Mouse (Mus musculus): ENCODE measurements around the gene Smn1. TPM values are rescaled to one million over a fixed set of nuclear protein-coding genes. Genes with fewer than 3 reads are reported as not detected.
"Not testable (repeated sequence)": the region's sequence is repeated elsewhere in the genome, so short reads cannot be mapped to it uniquely, and the experiment has no call there.

Smn1 gene
- total and polyA plus RNA-seq, 3 experiments: 31.2 to 122 (median 35.0) TPM

GRCm38 (mm10) chr13:100162467-100162866, 37.8 kb downstream of the Smn1 start:
- H3K4me2 ChIP-seq (ENCODE audit: insufficient read depth, low read depth, poor library complexity, severe bottlenecking); H3K27ac ChIP-seq (ENCODE audit: insufficient read depth, low read depth); H3K27me3 ChIP-seq (replicated peaks); H3K9ac ChIP-seq (ENCODE audit: insufficient read depth, low read depth); DNase-seq (ENCODE audit: extremely low read depth); dilution Hi-C loops (cut with MboI; ENCODE audit: extremely low pct_ligation_motif_present, extremely low pct_unique_long_range_greater_than_20kb, low sequenced_read_pairs); in situ Hi-C loops (cut with MboI; ENCODE audit: low pct_ligation_motif_present, low pct_unique_long_range_greater_than_20kb, low sequenced_read_pairs); H3K9me3 ChIP-seq (replicated peaks; ENCODE audit: low read length); H3K4me3 ChIP-seq (replicated peaks in 1 of 3; ENCODE audit: low read depth in 2 of 3, low read length in 2 of 3, poor library complexity in 1 of 3); H3K4me1 ChIP-seq (ENCODE audit: control insufficient read depth in 1 of 2, insufficient read depth in 2 of 2); H3K79me2 ChIP-seq (replicated peaks; ENCODE audit: control insufficient read depth, extremely low read depth, insufficient read depth, poor library complexity, severe bottlenecking): not testable (repeated sequence)
- peaks cover 26 to 58% of the 10 kb centered on the region in 2 experiments for H3K36me3 ChIP-seq (replicated peaks in 1 of 2; ENCODE audit: control insufficient read depth in 1 of 2, insufficient read depth in 1 of 2, low read length in 1 of 2)

DNA sequence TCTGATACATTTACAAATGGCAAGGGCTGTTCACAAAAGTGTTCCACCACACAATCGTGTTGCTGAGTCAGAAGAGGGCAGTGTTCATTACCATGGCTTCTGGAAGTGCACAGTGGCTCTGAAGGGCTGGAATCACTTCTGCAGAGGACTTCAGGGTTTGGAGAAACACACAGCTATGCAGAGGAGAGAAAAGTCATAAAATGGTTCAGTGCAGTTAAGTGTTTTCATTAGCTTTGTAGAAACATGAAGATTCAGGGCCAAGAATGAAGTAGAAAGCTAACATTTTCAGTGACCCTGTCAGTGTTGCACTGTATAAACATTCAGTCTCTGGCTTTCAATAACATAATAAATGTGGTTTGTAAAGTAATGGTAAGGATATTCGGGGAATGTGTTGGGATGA, 41.7 kb downstream of the Smn1 start:
- DNase-seq (ENCODE audit: extremely low read depth); H3K79me2 ChIP-seq (replicated peaks; ENCODE audit: control insufficient read depth, extremely low read depth, insufficient read depth, poor library complexity, severe bottlenecking); H3K4me1 ChIP-seq (ENCODE audit: control insufficient read depth in 1 of 2, insufficient read depth in 2 of 2); H3K27ac ChIP-seq (ENCODE audit: insufficient read depth, low read depth); H3K9me3 ChIP-seq (replicated peaks; ENCODE audit: low read length); H3K27me3 ChIP-seq (replicated peaks); H3K4me3 ChIP-seq (replicated peaks in 1 of 3; ENCODE audit: low read depth in 2 of 3, low read length in 2 of 3, poor library complexity in 1 of 3); H3K9ac ChIP-seq (ENCODE audit: insufficient read depth, low read depth); dilution Hi-C loops (cut with MboI; ENCODE audit: extremely low pct_ligation_motif_present, extremely low pct_unique_long_range_greater_than_20kb, low sequenced_read_pairs); in situ Hi-C loops (cut with MboI; ENCODE audit: low pct_ligation_motif_present, low pct_unique_long_range_greater_than_20kb, low sequenced_read_pairs); H3K4me2 ChIP-seq (ENCODE audit: insufficient read depth, low read depth, poor library complexity, severe bottlenecking): not testable (repeated sequence)
- H3K36me3 ChIP-seq (replicated peaks in 1 of 2; ENCODE audit: control insufficient read depth in 1 of 2, insufficient read depth in 1 of 2, low read length in 1 of 2): peaks cover 26 to 41% of the 10 kb centered on the region in 2 experiments

GRCm38 (mm10) chr13:100174360-100174759, 49.7 kb downstream of the Smn1 start:
- dilution Hi-C loops (cut with MboI; ENCODE audit: extremely low pct_ligation_motif_present, extremely low pct_unique_long_range_greater_than_20kb, low sequenced_read_pairs); H3K27ac ChIP-seq (ENCODE audit: insufficient read depth, low read depth); DNase-seq (ENCODE audit: extremely low read depth); H3K4me2 ChIP-seq (ENCODE audit: insufficient read depth, low read depth, poor library complexity, severe bottlenecking); H3K9me3 ChIP-seq (replicated peaks; ENCODE audit: low read length); H3K4me1 ChIP-seq (ENCODE audit: control insufficient read depth in 1 of 2, insufficient read depth in 2 of 2); H3K4me3 ChIP-seq (replicated peaks in 1 of 3; ENCODE audit: low read depth in 2 of 3, low read length in 2 of 3, poor library complexity in 1 of 3); in situ Hi-C loops (cut with MboI; ENCODE audit: low pct_ligation_motif_present, low pct_unique_long_range_greater_than_20kb, low sequenced_read_pairs); H3K27me3 ChIP-seq (replicated peaks); H3K9ac ChIP-seq (ENCODE audit: insufficient read depth, low read depth); H3K79me2 ChIP-seq (replicated peaks; ENCODE audit: control insufficient read depth, extremely low read depth, insufficient read depth, poor library complexity, severe bottlenecking): not testable (repeated sequence)
- peaks cover 10 to 23% of the 10 kb centered on the region in 2 experiments for H3K36me3 ChIP-seq (replicated peaks in 1 of 2; ENCODE audit: control insufficient read depth in 1 of 2, insufficient read depth in 1 of 2, low read length in 1 of 2)

GRCm38 (mm10) chr13:100183111-100183510, 58.5 kb downstream of the Smn1 start:
- TF ChIP-seq EP300 (IDR thresholded peaks at IDR 0.05; ENCODE audit: low read length) (peak; percentile 38; the same call in 1 of the 2 replicates), IRF4 (IDR thresholded peaks at IDR 0.05; ENCODE audit: low read depth, low read length) (peak; percentile 29; the same call in 1 of the 2 replicates)
- dilution Hi-C loops (cut with MboI; ENCODE audit: extremely low pct_ligation_motif_present, extremely low pct_unique_long_range_greater_than_20kb, low sequenced_read_pairs); H3K4me2 ChIP-seq (ENCODE audit: insufficient read depth, low read depth, poor library complexity, severe bottlenecking); H3K27me3 ChIP-seq (replicated peaks); H3K27ac ChIP-seq (ENCODE audit: insufficient read depth, low read depth); H3K9ac ChIP-seq (ENCODE audit: insufficient read depth, low read depth); H3K4me1 ChIP-seq (ENCODE audit: control insufficient read depth in 1 of 2, insufficient read depth in 2 of 2); H3K79me2 ChIP-seq (replicated peaks; ENCODE audit: control insufficient read depth, extremely low read depth, insufficient read depth, poor library complexity, severe bottlenecking); in situ Hi-C loops (cut with MboI; ENCODE audit: low pct_ligation_motif_present, low pct_unique_long_range_greater_than_20kb, low sequenced_read_pairs); H3K4me3 ChIP-seq (replicated peaks in 1 of 3; ENCODE audit: low read depth in 2 of 3, low read length in 2 of 3, poor library complexity in 1 of 3); H3K9me3 ChIP-seq (replicated peaks; ENCODE audit: low read length): not testable (repeated sequence)
- peaks cover 25 to 65% of the 10 kb centered on the region in 2 experiments for H3K36me3 ChIP-seq (replicated peaks in 1 of 2; ENCODE audit: control insufficient read depth in 1 of 2, insufficient read depth in 1 of 2, low read length in 1 of 2)
- peak; percentile 28 for DNase-seq (ENCODE audit: extremely low read depth)

Other genes starting within 250 kb of the Smn1 start
- gene Cartpt, start 223.8 kb upstream of the Smn1 start, total RNA-seq (2012; rRNA removed): not detected in 2 replicates
- gene Cartpt, start 223.8 kb upstream of the Smn1 start, total RNA-seq (2014; rRNA removed): not detected in 2 replicates
- not detected in 2 replicates for gene Cartpt, start 223.8 kb upstream of the Smn1 start, polyA plus RNA-seq (2012; ENCODE audit: insufficient read length, low read depth)
- gene Mccc2, start 109.2 kb upstream of the Smn1 start, total RNA-seq (2012; rRNA removed): 19.5 and 20.6 TPM in 2 replicates
- 22.3 and 26.2 TPM in 2 replicates for gene Mccc2, start 109.2 kb upstream of the Smn1 start, total RNA-seq (2014; rRNA removed)
- 19.0 and 21.7 TPM in 2 replicates for gene Mccc2, start 109.2 kb upstream of the Smn1 start, polyA plus RNA-seq (2012; ENCODE audit: insufficient read length, low read depth)
- gene Bdp1, start 20.8 kb upstream of the Smn1 start, total RNA-seq (2012; rRNA removed): 20.0 and 23.7 TPM in 2 replicates
- gene Bdp1, start 20.8 kb upstream of the Smn1 start, total RNA-seq (2014; rRNA removed): 24.2 and 24.7 TPM in 2 replicates
- gene Bdp1, start 20.8 kb upstream of the Smn1 start, polyA plus RNA-seq (2012; ENCODE audit: insufficient read length, low read depth): 22.0 and 22.9 TPM in 2 replicates
- 16.7 and 20.5 TPM in 2 replicates for gene Serf1, start 16.8 kb upstream of the Smn1 start, total RNA-seq (2012; rRNA removed)
- gene Serf1, start 16.8 kb upstream of the Smn1 start, total RNA-seq (2014; rRNA removed): 10.9 and 11.6 TPM in 2 replicates
- 12.5 and 13.7 TPM in 2 replicates for gene Serf1, start 16.8 kb upstream of the Smn1 start, polyA plus RNA-seq (2012; ENCODE audit: insufficient read length, low read depth)
- 10.8 and 12.8 TPM in 2 replicates for gene Naip2, start 77.2 kb downstream of the Smn1 start, total RNA-seq (2012; rRNA removed)
- 13.3 and 14.4 TPM in 2 replicates for gene Naip2, start 77.2 kb downstream of the Smn1 start, total RNA-seq (2014; rRNA removed)
- 12.6 TPM in 2 replicates for gene Naip2, start 77.2 kb downstream of the Smn1 start, polyA plus RNA-seq (2012; ENCODE audit: insufficient read length, low read depth)
- 5.0 and 7.1 TPM in 2 replicates for gene Naip5, start 121.5 kb downstream of the Smn1 start, total RNA-seq (2012; rRNA removed)
- 8.2 and 10.6 TPM in 2 replicates for gene Naip5, start 121.5 kb downstream of the Smn1 start, total RNA-seq (2014; rRNA removed)
- gene Naip5, start 121.5 kb downstream of the Smn1 start, polyA plus RNA-seq (2012; ENCODE audit: insufficient read length, low read depth): 8.7 and 10.0 TPM in 2 replicates
- gene Naip6, start 192.8 kb downstream of the Smn1 start, total RNA-seq (2012; rRNA removed): 2.9 and 3.4 TPM in 2 replicates
- 2.8 and 3.0 TPM in 2 replicates for gene Naip6, start 192.8 kb downstream of the Smn1 start, total RNA-seq (2014; rRNA removed)
- 7.1 and 7.9 TPM in 2 replicates for gene Naip6, start 192.8 kb downstream of the Smn1 start, polyA plus RNA-seq (2012; ENCODE audit: insufficient read length, low read depth)

All from CH12.LX (cell line).